Mouse (Mus musculus) left cerebral cortex, postnatal 25 days (tissue): ENCODE measurements around the gene Kcnj10. TPM values are rescaled to one million over a fixed set of nuclear protein-coding genes. Genes with fewer than 3 reads are reported as not detected.

Experiments
- DNase-seq, 2 experiments: peaks; one replicate each; pipeline ENCODE4 v3.0.0; 2022; ENCODE audit warnings: low spot score in 2 of 2, mixed read lengths in 1 of 2
- intact Hi-C: fragments of 180-260 bp; cut with DNase I; formaldehyde crosslinking; loops from one replicate; pipeline ENCODE4 v1.15.1; 2025
- total RNA-seq, 2 experiments: library from RNA; stranded (reverse); gene quantifications; 2 replicates each; pipeline ENCODE4 v1.2.3; 2021

Gene Kcnj10
- total RNA-seq, 2 experiments from 2014 or later, result 85.4 to 99.8 TPM

GRCm38 (mm10) chr1:172352453-172352852 is 11.4 kb downstream of the Kcnj10 start:
- DNase-seq, result no peak
- intact Hi-C loops, result no loop called here

GRCm38 (mm10) chr1:172355336-172355735 is 14.3 kb downstream of the Kcnj10 start:
- intact Hi-C loops, result no loop called here
- no peak for DNase-seq

- intact Hi-C loops, result no loop called here
Measured at GRCm38 (mm10) chr1:172357550-172357949, 16.5 kb downstream of the Kcnj10 start.

GRCm38 (mm10) chr1:172358341-172358740 is 17.3 kb downstream of the Kcnj10 start:
- intact Hi-C loops, result no loop called here

More at GRCm38 (mm10) chr1:172357550-172357949, 16.5 kb downstream of the Kcnj10 start:
- peak; percentile 43 to 49 for DNase-seq

DNA sequence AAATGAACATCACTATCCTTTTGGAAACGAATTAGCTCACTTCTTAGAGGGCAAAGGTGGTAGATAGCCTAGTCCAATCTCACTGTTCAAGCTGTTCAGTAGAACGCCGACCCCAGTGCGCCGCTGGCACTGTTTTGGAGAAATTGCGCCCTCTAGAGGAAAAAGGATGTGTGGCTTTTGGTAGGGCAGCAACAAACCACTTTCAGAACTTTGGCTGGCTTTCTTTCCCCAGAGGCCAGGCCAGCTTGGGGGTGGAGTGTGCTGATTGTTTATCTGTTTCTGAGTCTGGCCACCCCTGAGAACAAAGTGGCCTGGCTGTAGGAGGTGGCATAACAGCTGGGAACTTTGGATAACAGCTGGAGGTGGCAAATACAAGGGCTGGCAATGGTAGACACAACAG is 23.7 kb downstream of the Kcnj10 start:
- peak; percentile 54 to 75 for DNase-seq
- intact Hi-C loops, result loop anchor here (5.0 kb wide), 1 partner anchor 37 kb away; the partner anchor contains the start of gene Kcnj9

More at GRCm38 (mm10) chr1:172358341-172358740, 17.3 kb downstream of the Kcnj10 start:
- no peak for DNase-seq

GRCm38 (mm10) chr1:172368768-172369418 is 27.9 kb downstream of the Kcnj10 start:
- intact Hi-C loops, result no loop called here
- DNase-seq, result no peak

- intact Hi-C loops, result no loop called here
- DNase-seq, result peak; percentile 98 to 99
Measured at GRCm38 (mm10) chr1:172376198-172376667, 35.2 kb downstream of the Kcnj10 start, which contains the start of gene Pigm. Pigm (plus strand) TSS chr1:172376546.

GRCm38 (mm10) chr1:172376758-172377458 is 35.9 kb downstream of the Kcnj10 start:
- intact Hi-C loops, result no loop called here
- peak in 1 of 2 experiments; percentile 13 for DNase-seq

DNA sequence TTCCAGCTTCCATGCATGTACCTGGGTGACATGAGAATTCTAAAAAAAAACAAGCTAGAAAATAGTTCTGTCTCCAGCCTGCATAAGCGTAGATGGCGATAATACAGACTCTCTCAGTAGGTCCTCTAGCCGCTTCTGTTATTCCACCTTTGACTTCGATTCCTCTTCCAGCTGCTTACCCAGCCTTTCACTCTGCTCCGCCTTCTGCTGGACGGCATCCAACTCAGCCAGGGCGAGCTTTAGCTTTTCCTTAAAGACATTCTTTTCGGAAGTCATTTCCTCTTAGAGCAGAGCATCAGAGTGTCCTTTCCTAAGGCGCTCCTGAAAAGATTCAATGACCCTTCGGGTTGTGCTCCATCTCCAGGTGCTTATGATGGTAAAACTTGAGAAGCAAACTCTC is 39.1 kb downstream of the Kcnj10 start:
- intact Hi-C loops, result no loop called here
- DNase-seq, result no peak

DNA sequence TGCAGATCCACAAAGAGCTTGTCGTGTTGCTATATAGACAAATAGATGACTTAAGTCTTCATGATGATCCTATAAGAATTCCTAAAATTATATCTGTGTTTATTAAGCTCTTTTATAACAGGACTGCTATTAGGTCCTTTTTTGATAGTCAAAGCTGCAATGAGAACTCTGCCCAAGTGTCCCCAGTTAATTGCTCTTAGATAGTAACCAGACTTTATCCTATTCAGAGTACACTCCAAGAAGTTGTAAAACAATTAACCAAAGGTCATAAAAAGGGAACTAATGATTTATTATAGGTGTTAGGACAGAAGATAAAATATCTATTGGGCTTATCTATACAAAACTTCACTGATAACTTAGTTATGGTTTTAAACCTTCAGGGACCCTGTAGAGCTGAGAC is 41.1 kb downstream of the Kcnj10 start:
- no peak for DNase-seq
- intact Hi-C loops, result no loop called here

DNA sequence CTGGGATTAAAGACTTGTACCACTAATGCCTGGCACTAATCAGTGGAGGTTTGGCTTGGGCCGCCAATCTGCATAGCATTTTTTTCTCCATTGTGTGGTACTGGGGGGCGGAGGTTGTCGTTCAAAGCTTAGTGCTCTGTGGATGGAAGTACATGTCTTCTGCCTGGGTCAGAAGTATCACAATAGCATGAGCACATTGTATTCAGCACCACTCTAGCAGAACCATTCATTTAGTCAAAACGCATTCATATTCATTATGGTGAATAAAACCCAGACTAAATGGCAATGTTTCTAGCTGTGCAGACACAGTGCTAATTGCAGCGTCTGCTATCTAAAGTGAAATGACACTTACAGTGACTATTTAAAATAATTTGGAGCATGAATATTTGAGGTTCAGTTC is 46.2 kb downstream of the Kcnj10 start:
- peak in 1 of 2 experiments; percentile 6 for DNase-seq
- intact Hi-C loops, result no loop called here

DNA sequence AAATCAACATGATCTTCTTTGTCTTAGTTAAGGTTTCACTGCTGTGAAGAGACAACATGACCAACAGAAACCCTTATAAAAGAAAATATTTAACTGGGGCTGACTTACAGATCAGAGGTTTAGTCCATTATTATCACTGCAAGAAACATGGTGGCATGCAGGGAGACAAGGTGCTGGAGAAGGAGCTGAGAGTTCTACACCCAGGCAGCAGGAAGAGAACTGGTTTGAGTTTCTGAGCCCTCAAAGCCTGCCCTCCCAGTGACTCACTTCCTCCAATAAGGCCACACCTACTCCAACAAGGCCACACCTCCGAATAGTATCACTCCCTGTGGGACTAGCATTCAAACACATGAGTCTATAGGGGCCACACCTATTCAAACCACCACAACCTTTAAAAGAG is 49.8 kb downstream of the Kcnj10 start:
- intact Hi-C loops, result no loop called here
- no peak for DNase-seq

- DNase-seq, result peak in 1 of 2 experiments; percentile 11
- intact Hi-C loops, result no loop called here
Measured at GRCm38 (mm10) chr1:172391807-172392581, 51.0 kb downstream of the Kcnj10 start.

DNA sequence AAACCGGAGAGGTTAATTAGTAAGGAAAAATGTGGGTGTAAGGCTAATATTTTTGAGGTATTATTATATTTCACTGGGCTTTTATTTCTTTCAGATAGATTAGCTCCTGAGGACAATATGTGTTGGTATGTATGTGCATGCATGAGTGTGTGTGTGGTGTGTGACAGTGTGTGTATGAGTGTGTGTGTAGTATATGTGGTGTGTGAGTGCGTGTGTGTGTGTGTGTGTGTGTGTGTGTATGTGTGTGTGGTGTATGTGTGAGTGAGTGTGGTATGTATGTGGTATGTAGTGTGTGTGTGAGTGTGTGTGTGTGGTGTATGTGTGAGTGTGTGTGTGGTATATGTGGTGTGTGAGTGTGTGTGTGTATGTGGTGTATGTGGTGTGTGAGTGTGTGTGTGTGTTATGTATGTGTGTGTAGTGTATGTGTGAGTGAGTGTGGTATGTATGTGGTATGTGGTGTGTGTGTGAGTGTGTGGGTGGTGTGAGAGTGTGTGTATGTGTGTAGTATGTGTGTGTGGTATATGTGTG is 51.7 kb downstream of the Kcnj10 start:
- intact Hi-C loops, result no loop called here
- DNase-seq, result no peak

DNA sequence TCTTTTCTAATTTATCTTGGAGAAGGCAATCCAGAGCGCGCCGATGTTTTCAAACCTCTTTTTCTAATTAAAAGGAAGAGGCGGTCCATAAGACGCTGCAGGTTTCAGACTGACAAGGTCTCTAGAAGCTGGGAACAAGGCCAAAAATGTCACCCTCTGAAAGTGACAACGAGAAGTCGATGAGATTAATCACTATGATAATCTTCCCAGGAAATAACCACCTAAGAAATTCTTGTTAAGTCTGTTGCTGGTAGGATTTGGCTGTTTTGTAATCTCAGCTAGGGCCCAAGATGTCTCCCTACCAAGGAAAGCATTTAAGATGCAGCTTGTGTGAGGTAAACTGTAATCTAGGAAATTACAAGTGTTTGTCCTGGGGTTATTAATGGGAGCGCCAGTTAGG is 52.7 kb downstream of the Kcnj10 start:
- intact Hi-C loops, result no loop called here
- no peak for DNase-seq

DNA sequence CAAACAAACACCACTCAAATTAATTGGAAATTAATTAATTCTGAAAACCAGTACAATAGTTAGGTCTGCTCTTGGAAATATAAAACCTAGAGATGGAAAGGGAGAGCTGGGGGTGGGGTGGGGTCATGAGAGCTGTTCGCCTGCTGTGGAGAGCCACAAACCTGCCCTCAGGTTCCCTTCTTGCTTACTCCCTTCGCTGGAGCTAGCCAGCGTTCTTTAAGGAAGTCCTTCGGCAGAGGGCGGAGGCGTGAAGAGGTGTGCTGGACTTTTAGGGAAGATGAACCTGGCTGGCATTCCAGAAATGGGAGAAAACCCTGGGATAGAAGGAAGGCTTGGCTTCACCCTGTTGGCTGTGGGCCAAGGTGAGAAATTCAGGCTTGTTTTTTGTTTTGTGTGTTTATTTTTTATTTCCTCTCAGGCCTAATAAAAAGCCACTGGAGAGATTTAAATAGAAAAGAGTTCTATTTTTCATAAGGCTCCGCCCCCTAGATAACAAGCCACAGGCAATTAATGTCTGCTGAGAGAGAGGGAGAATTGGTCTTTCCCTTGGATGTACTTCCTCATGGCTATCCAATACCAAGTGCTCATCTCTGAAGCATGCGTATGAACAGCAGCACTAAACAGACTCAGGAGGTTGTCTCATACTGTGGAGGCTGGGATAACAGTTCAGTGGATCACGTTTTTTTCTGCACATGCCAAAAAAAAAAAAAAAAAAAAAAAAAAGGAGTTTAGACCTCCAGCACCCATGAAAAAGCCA is 56.2 kb downstream of the Kcnj10 start:
- DNase-seq, result no peak
- intact Hi-C loops, result no loop called here

DNA sequence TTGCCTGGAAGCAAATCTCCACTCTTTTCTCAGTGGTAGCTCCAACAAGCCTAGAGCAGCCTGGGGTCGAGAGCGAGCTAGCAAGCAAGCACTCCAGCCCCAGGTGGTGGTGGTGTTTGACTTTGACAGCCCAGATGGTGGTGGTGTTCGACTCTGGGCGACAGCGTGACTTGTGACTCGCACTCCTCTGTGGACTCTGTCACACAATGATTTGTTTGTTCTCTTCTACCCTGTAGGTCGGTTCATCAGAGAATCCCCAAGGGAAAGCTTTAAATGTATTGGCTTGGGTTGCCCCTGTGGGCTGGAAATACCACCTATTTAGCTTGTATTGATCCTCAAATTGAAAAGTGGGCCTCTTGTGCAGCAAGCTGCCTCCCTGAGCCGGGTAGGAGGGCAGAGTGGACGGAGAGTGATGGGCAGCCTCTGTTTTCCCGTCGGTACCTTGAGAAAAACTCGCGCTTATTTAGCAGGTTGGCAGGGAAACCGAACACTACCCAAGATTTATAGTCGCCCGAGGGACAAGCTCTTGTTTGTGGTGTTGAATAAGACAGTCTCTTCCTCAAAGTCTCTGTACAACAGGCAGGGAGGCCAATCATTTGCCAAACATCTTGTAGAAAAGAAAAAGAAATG is 65.2 kb downstream of the Kcnj10 start:
- intact Hi-C loops, result no loop called here

GRCm38 (mm10) chr1:172408996-172409395 is 68.0 kb downstream of the Kcnj10 start:
- intact Hi-C loops, result no loop called here
- DNase-seq, result peak; percentile 37 to 62

More for the DNA sequence above, 65.2 kb downstream of the Kcnj10 start:
- DNase-seq, result no peak

GRCm38 (mm10) chr1:172409431-172409830 is 68.4 kb downstream of the Kcnj10 start:
- DNase-seq, result no peak
- intact Hi-C loops, result no loop called here
